Mouse (Mus musculus): Measurements from ENCODE around the gene Ntrk2. TPM values are rescaled to one million over a fixed set of nuclear protein-coding genes. Genes with fewer than 3 reads are reported as not detected.

Gene Ntrk2
- not detected in 4 replicates for total RNA-seq (2023)

GRCm38 (mm10) chr13:58806397-58806892 lies at the start of gene Ntrk2:
Gene Ntrk2 (plus strand): TSS chr13:58806569.

Other genes with a start within 250 kb of the Ntrk2 start
- gene Slc28a3, start 195.7 kb upstream of the Ntrk2 start, total RNA-seq (2023), result 0.24 TPM in 1 of 4 replicates, not detected in the others

All from B cell, adult 62 days (primary cell).